Mouse (Mus musculus) cerebellum, adult 2 months (tissue): ENCODE results near the gene Atp2b4. TPM values are rescaled to one million over a fixed set of nuclear protein-coding genes. Genes with fewer than 3 reads are reported as not detected.

Experiments used
- DNase-seq, 2 experiments: peaks; one replicate each; pipeline ENCODE4 v3.0.0; 2021
- H3K27ac ChIP-seq: fragments of 200-500 bp; 2 replicates; pipeline ENCODE4 v1.5.1; 2012; ENCODE audit warnings: low read length, control low read depth, inconsistent platforms; ENCODE audit not compliant: insufficient read depth
- H3K27me3 ChIP-seq: fragments of 200-500 bp; 2 replicates; pipeline ENCODE4 v1.6.1; 2012; ENCODE audit warnings: inconsistent platforms, mild to moderate bottlenecking, low read length, moderate library complexity; ENCODE audit not compliant: control insufficient read depth, insufficient read depth
- H3K4me1 ChIP-seq: fragments of 200-500 bp; 2 replicates; pipeline ENCODE4 v1.6.1; 2011; ENCODE audit warnings: low read length; ENCODE audit not compliant: control insufficient read depth, insufficient read depth
- H3K4me3 ChIP-seq: fragments of 200-500 bp; replicated peaks from 2 replicates; pipeline ENCODE3; 2011; ENCODE audit warnings: mild to moderate bottlenecking, low read depth, low read length, control low read depth; ENCODE audit not compliant: insufficient read depth
- CTCF ChIP-seq: fragments of 200-500 bp; IDR thresholded peaks from 2 replicates; pipeline ENCODE4 v1.5.1; 2011; ENCODE audit warnings: low read depth, mild to moderate bottlenecking, control low read depth, low read length, moderate library complexity, borderline replicate concordance; ENCODE audit not compliant: insufficient read depth
- POLR2A ChIP-seq: fragments of 200-500 bp; IDR thresholded peaks from 2 replicates; pipeline ENCODE4 v1.6.1; 2011; ENCODE audit warnings: low read length, control low read depth, borderline replicate concordance; ENCODE audit not compliant: insufficient read depth
- WGBS: fragments of 180-500 bp; shearing (Covaris S2); methylation state at CpG from one replicate; pipeline ENCODE4 v1.1.7; 2018; 5-methylcytosine and 5-hydroxymethylcytosine counted together
- polyA plus RNA-seq: library from polyadenylated mRNA; depleted of rRNA; stranded (reverse); fragments of >200 nt; gene quantifications from 2 replicates; pipeline ENCODE4 v1.2.3, GENCODE M21; 2012

Gene Atp2b4
- polyA plus RNA-seq, 1 experiment = 18.7 TPM

DNA sequence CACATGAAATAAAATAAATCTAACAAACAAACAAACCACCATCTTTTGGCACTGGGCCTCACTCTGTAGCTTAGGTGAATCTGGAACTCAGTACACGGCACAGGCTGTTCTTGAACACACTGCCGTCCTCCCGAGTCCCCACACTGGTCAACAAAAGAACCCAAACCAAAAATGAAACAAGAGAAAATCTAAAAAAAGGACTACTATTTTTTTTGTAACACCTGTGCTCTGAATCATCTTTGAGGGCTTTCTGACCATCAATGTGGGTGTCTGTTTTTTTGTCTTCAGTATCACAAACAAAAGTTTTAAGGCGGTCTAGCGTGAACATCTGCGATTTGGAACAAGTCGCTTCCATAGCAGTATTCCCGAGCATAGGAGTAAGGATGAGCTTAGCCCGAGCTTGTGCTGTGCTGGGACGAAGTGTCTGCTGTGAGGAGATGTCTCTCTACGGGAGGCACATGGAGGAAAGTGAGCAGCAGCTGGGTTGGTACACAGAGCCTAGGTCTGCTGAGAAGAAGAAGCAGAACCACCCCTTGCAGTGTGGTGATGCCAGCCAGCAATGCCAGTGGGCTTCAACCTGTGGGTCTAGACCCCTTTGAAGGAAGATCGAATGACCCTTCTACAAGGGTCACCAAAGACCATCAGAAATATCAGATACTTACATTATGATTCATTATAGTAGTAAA, 102.8 kb downstream of the Atp2b4 start:
- H3K4me1 ChIP-seq = no peaks in the 10 kb centered on the region
- no peaks in the 10 kb centered on the region for H3K27me3 ChIP-seq
- WGBS = 91% methylated on average over 12 of the region's 12 CpGs
- TF ChIP-seq POLR2A (no peak), CTCF (no peak)
- no peak overlapping the region for H3K27ac ChIP-seq
- no peak for DNase-seq
- no peak overlapping the region for H3K4me3 ChIP-seq

GRCm38 (mm10) chr1:133695901-133696300, 104.9 kb downstream of the Atp2b4 start:
- TF ChIP-seq CTCF = no peak
- no peak overlapping the region for H3K4me3 ChIP-seq
- 16% methylated on average over 7 of the region's 7 CpGs for WGBS
- no peaks in the 10 kb centered on the region for H3K4me1 ChIP-seq
- no peak overlapping the region for H3K27ac ChIP-seq
- no peaks in the 10 kb centered on the region for H3K27me3 ChIP-seq
- peak in 1 of 2 experiments; percentile 12 for DNase-seq

GRCm38 (mm10) chr1:133694876-133695275, 106.0 kb downstream of the Atp2b4 start:
- no peak overlapping the region for H3K27ac ChIP-seq
- no peak for DNase-seq
- no peaks in the 10 kb centered on the region for H3K4me1 ChIP-seq
- H3K27me3 ChIP-seq = no peaks in the 10 kb centered on the region
- TF ChIP-seq CTCF (no peak), POLR2A (no peak)
- H3K4me3 ChIP-seq = no peak overlapping the region
- 90% methylated on average over 1 of the region's 1 CpGs for WGBS

DNA sequence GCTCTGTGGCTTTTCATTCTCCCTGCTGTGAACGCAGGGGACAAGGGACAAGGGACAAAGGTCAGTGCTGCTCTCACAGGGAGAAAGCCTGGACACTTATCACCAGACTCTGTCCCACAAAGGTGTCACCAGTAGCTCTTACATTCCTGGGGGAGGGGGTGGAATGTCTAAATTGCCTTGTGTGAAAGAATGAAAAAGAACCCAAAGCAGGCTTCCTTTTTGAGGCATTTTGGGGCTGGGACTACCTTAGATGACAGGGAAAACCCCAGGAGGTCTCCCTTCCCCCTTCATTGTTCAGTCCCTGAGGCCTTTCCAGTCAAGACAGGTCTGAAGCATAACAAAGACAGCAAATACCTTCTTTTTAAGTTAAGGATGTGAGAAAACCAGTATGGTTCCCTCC, 106.5 kb downstream of the Atp2b4 start:
- no peaks in the 10 kb centered on the region for H3K27me3 ChIP-seq
- 19% methylated on average over 1 of the region's 1 CpGs for WGBS
- no peak overlapping the region for H3K4me3 ChIP-seq
- H3K27ac ChIP-seq = no peak overlapping the region
- no peaks in the 10 kb centered on the region for H3K4me1 ChIP-seq
- TF ChIP-seq CTCF (no peak), POLR2A (no peak)
- DNase-seq = no peak

- no peaks in the 10 kb centered on the region for H3K4me1 ChIP-seq
- TF ChIP-seq POLR2A = no peak
- TF ChIP-seq CTCF = no peak
- no peak for DNase-seq
- WGBS = 77% methylated on average over 11 of the region's 11 CpGs
- H3K4me3 ChIP-seq = no peak overlapping the region
- no peak overlapping the region for H3K27ac ChIP-seq
- no peaks in the 10 kb centered on the region for H3K27me3 ChIP-seq
Measured at GRCm38 (mm10) chr1:133693536-133694114, 107.2 kb downstream of the Atp2b4 start.

GRCm38 (mm10) chr1:133692195-133692594, 108.6 kb downstream of the Atp2b4 start:
- Histone ChIP-seq H3K4me1 (no peaks in the 10 kb centered on the region), H3K4me3 (no peak overlapping the region), H3K27ac (no peak overlapping the region), H3K27me3 (no peaks in the 10 kb centered on the region)
- DNase-seq = no peak
- 44% methylated on average over 4 of the region's 4 CpGs for WGBS
- TF ChIP-seq POLR2A (no peak), CTCF (no peak)

GRCm38 (mm10) chr1:133691046-133691445, 109.8 kb downstream of the Atp2b4 start:
- WGBS = 93% methylated on average over 6 of the region's 6 CpGs
- TF ChIP-seq POLR2A (no peak), CTCF (no peak)
- DNase-seq = no peak
- Histone ChIP-seq H3K27me3 (no peaks in the 10 kb centered on the region), H3K4me1 (no peaks in the 10 kb centered on the region), H3K27ac (no peak overlapping the region), H3K4me3 (no peak overlapping the region)

- DNase-seq = no peak
- Histone ChIP-seq H3K27ac (no peak within 1 kb of the TSS), H3K4me1 (no peaks in the 10 kb centered on the region), H3K4me3 (no peak within 1 kb of the TSS), H3K27me3 (no peaks in the 10 kb centered on the region)
- TF ChIP-seq CTCF (no peak), POLR2A (no peak)
- 46% methylated on average over 6 of the region's 6 CpGs for WGBS
Measured at GRCm38 (mm10) chr1:133689897-133690296, 110.9 kb downstream of the Atp2b4 start, which contains the start of gene Lax1. Lax1 (minus strand) TSS chr1:133690108.
